Mouse (Mus musculus) embryonic facial prominence, embryonic 11.5 days (tissue): ENCODE measurements around the gene Gm27021. TPM values are rescaled to one million over a fixed set of nuclear protein-coding genes. Genes with fewer than 3 reads are reported as not detected.

Experiments used
- ATAC-seq: fragments of 200-750 bp; cut with Nextera tagmentation; replicated peaks from 2 replicates; pipeline ENCODE4 v1.8.0; 2017; ENCODE audit warnings: low read depth; ENCODE audit not compliant: insufficient number of reproducible peaks, low FRiP score, low TSS enrichment
- DNase-seq: peaks from one replicate; pipeline ENCODE4 v3.0.0-alpha.2; 2015; ENCODE audit warnings: low spot score
- H3K27ac ChIP-seq: fragments of 300-500 bp; sonication (generic); replicated peaks from 2 replicates; pipeline ENCODE4 v1.5.1; 2014; ENCODE audit warnings: mild to moderate bottlenecking, low read depth, low read length, control low read depth
- H3K27me3 ChIP-seq: fragments of 300-500 bp; sonication (generic); 2 replicates; pipeline ENCODE4 v1.6.1; 2014; ENCODE audit warnings: mild to moderate bottlenecking, low read length, moderate library complexity, mixed read lengths; ENCODE audit not compliant: control insufficient read depth, insufficient read depth
- H3K36me3 ChIP-seq: fragments of 300-500 bp; sonication (generic); replicated peaks from 2 replicates; pipeline ENCODE4 v1.6.1; 2014; ENCODE audit warnings: low read depth, mild to moderate bottlenecking, low read length, moderate library complexity, mixed read lengths; ENCODE audit not compliant: control insufficient read depth, insufficient read depth
- H3K4me1 ChIP-seq: fragments of 300-500 bp; sonication (generic); 2 replicates; pipeline ENCODE4 v1.6.1; 2014; ENCODE audit warnings: low read length, mixed read lengths; ENCODE audit not compliant: control insufficient read depth, insufficient read depth
- H3K4me2 ChIP-seq: fragments of 300-500 bp; sonication (generic); 2 replicates; pipeline ENCODE4 v1.6.1; 2014; ENCODE audit warnings: low read depth, mild to moderate bottlenecking, control low read depth, low read length, moderate library complexity
- H3K4me3 ChIP-seq: fragments of 300-500 bp; sonication (generic); 2 replicates; pipeline ENCODE4 v1.5.1; 2014; ENCODE audit warnings: low read depth, low read length, control low read depth
- H3K9ac ChIP-seq: fragments of 300-500 bp; sonication (generic); replicated peaks from 2 replicates; pipeline ENCODE4 v1.6.1; 2014; ENCODE audit warnings: mild to moderate bottlenecking, control low read depth, low read length
- H3K9me3 ChIP-seq: fragments of 300-500 bp; sonication (generic); replicated peaks from 2 replicates; pipeline ENCODE4 v1.6.1; 2016; ENCODE audit warnings: mild to moderate bottlenecking, low read length, inconsistent platforms, mixed read lengths; ENCODE audit not compliant: control insufficient read depth
- WGBS: fragments of 180-500 bp; shearing (Covaris S2); extraction: QIAGEN DNeasy Blood & Tissue Kit; methylation state at CpG from one replicate; pipeline ENCODE4 v1.1.7; 2014; 5-methylcytosine and 5-hydroxymethylcytosine counted together
- polyA plus RNA-seq: library from polyadenylated mRNA; unstranded; fragments of >200 nt; fragmentation: Nextera tagmentation; extraction: Ambion mirVana; gene quantifications from 2 replicates; pipeline ENCODE4 v1.2.1, GENCODE M21; 2014

Gm27021 gene
- polyA plus RNA-seq, 1 experiment from 2014 or later: 3.0 TPM

DNA sequence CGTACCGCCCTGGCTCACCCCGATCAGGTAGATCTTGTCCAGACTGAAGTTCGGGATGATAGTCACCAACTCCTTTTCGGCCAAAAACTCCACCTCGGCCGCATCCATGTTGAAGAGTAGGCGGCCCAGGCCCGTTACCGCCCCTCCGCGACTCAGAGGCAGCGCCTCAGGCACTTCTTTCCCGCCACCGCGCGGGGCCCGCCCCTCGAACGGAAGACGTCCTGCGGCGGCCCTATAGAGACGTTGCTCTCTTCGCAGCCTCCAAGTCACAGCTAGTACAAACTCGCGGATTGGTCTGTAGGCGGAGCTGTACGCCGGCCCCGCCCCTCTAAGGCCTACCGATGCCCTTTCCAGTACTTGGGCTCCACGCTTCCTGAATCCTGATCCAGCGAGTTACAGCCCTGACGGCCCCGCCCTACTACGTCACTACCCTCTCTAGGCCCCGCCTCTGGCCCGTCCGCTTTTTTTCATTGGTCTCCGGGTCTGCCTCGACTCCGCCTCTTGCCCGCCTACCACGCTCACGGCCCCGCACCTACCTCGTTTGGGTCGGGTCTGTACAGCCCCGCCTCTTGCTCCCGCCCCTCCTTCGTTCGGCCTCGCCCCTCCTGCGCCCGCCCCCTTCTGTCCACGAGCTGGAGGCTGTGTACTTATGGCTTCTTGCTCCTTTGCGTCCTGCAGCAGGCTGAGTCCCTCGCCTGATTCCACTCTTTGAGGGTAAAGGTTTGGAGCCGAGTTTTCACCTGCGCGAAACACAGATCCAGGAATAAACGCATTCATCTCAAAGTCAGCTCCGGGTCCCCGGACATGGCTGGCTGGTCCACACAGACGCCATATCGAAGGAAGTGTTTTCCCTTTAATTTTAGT is 78.7 kb downstream of the Gm27021 start, which contains the start of gene Gins2:
Gins2 (minus strand) TSS at position 397 of the 864 bp plus-strand sequence.
- Histone ChIP-seq H3K9me3 (no peaks in the 10 kb centered on the region), H3K27ac (peak within 1 kb of the TSS; percentile 6; the same call in 1 of the 2 replicates)

DNA sequence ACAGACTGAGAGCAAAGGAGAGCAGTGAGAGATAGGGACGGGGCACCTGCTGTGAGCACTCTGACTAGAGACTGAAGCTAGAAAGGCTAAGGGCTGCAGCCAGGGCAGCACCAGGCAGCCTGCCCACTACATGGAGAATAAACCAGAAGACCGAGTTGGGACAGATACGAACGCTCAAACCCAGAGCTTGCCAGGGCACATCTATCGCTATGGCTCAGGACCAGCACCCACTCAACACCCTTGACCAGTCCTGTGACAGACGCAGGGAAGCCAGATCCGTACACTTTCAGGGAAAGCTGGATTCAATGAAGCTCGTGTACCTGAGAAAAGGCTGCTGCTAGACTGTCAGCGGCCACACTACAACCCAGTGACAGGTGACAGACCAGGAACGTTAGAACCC is 82.4 kb downstream of the Gm27021 start:
- DNase-seq (no peak), ATAC-seq (no peak)
- Histone ChIP-seq H3K27me3 (no peaks in the 10 kb centered on the region), H3K27ac (no peak overlapping the region), H3K4me2 (no peak overlapping the region), H3K4me1 (no peaks in the 10 kb centered on the region), H3K4me3 (no peak overlapping the region), H3K36me3 (peaks cover 11% of the 10 kb centered on the region), H3K9ac (no peak overlapping the region), H3K9me3 (no peaks in the 10 kb centered on the region)
- 91% methylated on average over 10 of the region's 10 CpGs for WGBS

More for the DNA sequence above, 78.7 kb downstream of the Gm27021 start, which contains the start of gene Gins2:
- under 1% methylated on average over 67 of the region's 67 CpGs for WGBS
- Histone ChIP-seq H3K9ac (peak within 1 kb of the TSS; percentile 78), H3K36me3 (peaks cover 2% of the 10 kb centered on the region; the same call in 1 of the 2 replicates), H3K27me3 (no peaks in the 10 kb centered on the region), H3K4me2 (peak within 1 kb of the TSS; percentile 81), H3K4me3 (peak within 1 kb of the TSS; percentile 74), H3K4me1 (no peaks in the 10 kb centered on the region)
- ATAC-seq: peak; percentile 100
- peak; percentile 100 for DNase-seq

DNA sequence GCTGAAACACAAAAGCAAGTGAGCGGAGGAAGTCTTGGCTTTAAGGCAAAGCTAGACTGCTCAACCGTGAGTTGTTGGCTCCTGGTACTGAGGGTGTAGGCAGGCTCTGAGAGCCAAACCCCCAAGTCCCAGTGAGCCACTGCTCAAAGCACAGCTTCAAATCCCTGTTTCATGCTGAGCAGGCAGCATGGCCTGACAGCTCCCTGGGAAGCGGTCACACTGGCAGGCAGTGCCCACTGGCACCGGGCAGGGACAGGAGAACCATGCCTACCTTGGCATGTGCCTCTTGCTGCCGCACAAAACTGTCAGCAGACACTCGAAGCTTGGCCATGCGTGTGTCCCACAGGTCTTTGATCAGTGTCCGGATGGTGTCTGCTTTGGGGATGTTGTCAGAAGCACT is 86.1 kb downstream of the Gm27021 start:
- Histone ChIP-seq H3K27ac (no peak overlapping the region), H3K27me3 (no peaks in the 10 kb centered on the region), H3K36me3 (peaks cover 29% of the 10 kb centered on the region), H3K4me3 (no peak overlapping the region), H3K9me3 (no peaks in the 10 kb centered on the region), H3K4me1 (no peaks in the 10 kb centered on the region), H3K4me2 (no peak overlapping the region), H3K9ac (no peak overlapping the region)
- ATAC-seq (no peak), DNase-seq (no peak)
- 90% methylated on average over 8 of the region's 8 CpGs for WGBS

DNA sequence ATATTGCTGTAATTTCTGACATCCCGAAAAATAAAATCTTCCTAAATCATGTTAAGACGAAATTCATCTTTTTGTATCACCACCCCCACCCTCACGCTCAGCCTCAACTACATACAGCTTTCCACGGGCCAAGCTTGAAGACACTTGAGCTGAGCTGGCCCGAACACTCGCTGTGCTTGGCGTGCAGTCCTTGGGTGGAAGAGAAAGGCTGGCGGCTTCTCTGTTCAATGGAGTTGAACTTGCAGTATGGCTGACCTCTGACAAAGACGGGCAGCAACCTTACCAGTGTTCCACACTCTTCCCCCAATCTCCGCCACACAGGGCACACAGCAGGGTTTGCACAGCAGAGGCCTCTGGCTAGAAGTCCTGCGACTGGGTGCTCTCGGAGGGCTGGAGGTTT is 86.5 kb downstream of the Gm27021 start:
- DNase-seq: no peak
- Histone ChIP-seq H3K27ac (no peak overlapping the region), H3K4me3 (no peak overlapping the region), H3K27me3 (no peaks in the 10 kb centered on the region), H3K4me1 (no peaks in the 10 kb centered on the region), H3K36me3 (peaks cover 29% of the 10 kb centered on the region), H3K9ac (no peak overlapping the region), H3K9me3 (no peaks in the 10 kb centered on the region), H3K4me2 (no peak overlapping the region)
- ATAC-seq: no peak
- WGBS: 94% methylated on average over 12 of the region's 12 CpGs

DNA sequence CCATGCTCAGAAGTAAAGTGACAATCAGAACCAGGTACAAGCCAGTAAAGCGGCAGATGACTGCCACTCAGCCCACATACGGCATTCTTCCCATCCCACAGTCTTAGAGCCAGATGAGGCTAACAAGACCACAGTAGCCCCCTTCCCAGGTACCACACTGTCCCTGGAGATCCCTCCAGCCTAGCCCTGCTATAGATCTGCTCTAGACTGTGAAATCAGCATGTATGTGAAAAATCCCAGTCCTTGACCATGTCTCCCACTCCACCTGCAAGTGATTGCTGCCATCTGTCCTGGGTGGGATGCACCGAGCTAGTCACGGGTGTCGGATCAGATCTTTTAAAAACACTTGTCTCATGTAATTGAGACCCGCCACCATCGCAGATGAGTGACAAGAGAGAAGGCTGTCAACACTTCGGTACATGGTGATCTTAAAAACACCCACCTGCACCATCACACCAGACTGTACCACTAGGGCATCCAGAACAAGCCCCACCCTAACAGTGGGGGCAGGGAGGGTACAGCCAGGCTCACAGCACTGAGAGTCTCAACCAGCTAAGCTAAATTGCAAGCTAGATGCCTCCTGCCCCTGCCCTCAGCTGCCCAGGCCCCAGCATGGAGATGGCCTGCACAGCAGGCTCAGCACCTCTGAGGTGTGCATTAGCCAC is 87.4 kb downstream of the Gm27021 start:
- Histone ChIP-seq H3K36me3 (peaks cover 29% of the 10 kb centered on the region), H3K4me3 (no peak overlapping the region), H3K27ac (no peak overlapping the region), H3K4me1 (no peaks in the 10 kb centered on the region; the same call in 1 of the 2 replicates), H3K4me2 (no peak overlapping the region), H3K9me3 (no peaks in the 10 kb centered on the region), H3K27me3 (no peaks in the 10 kb centered on the region), H3K9ac (no peak overlapping the region)
- WGBS: 87% methylated on average over 8 of the region's 8 CpGs
- DNase-seq (no peak), ATAC-seq (no peak)

DNA sequence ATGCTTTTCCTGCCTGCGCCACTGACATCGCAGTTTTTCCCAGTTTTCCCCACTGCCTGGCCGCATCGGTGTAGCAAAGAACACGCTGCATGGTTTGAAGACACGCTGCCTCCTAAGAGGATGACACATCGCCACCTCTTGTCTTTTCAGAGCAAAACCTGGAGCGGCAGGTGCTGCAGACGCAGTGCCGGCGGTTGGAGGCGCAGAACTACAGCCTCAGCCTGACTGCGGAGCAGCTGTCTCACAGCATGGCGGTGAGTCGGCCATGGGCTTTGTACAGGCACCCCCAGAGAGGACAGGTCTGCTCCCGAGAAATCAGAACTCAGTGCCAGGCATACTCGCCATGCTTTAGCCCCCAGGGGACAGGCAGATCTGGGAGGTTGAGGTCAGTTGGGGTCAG is 90.1 kb downstream of the Gm27021 start:
- no peak overlapping the region for H3K4me3 ChIP-seq
- DNase-seq: no peak
- no peak overlapping the region for H3K9ac ChIP-seq
- no peaks in the 10 kb centered on the region for H3K9me3 ChIP-seq
- no peak overlapping the region for H3K27ac ChIP-seq
- H3K4me2 ChIP-seq: no peak overlapping the region
- H3K4me1 ChIP-seq: no peaks in the 10 kb centered on the region; the same call in none of the 2 replicates
- H3K27me3 ChIP-seq: no peaks in the 10 kb centered on the region
- ATAC-seq: no peak
- WGBS: 86% methylated on average over 17 of the region's 17 CpGs
- H3K36me3 ChIP-seq: peaks cover 37% of the 10 kb centered on the region

DNA sequence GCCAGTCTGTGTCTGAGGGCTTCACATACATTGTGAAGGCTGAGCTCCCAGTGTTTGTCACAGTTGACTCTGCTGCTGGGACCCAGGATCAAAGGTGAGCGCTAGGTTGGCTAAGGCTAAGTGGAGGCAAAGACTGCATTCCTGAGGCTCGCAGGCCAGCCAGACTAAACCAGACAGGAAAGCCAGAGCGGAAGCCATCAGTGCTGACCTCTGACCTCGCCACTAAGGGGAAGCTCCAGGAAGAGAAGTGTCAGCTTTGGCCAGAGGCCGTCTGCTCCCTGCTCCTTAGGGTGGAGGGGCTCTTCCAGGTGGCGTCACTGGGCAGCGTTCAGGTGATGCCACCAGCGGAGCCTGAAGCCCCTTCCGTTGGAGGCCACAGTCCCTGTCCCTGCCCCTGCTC is 92.1 kb downstream of the Gm27021 start:
- Histone ChIP-seq H3K4me1 (no peaks in the 10 kb centered on the region; the same call in none of the 2 replicates), H3K9ac (no peak overlapping the region), H3K27ac (no peak overlapping the region), H3K4me3 (no peak overlapping the region), H3K9me3 (no peaks in the 10 kb centered on the region), H3K36me3 (peaks cover 34% of the 10 kb centered on the region), H3K4me2 (no peak overlapping the region), H3K27me3 (no peaks in the 10 kb centered on the region)
- WGBS: 19% methylated on average over 9 of the region's 9 CpGs
- ATAC-seq (0 out of 2 replicates have a peak, but pooled peaks have one; percentile 4), DNase-seq (no peak)

DNA sequence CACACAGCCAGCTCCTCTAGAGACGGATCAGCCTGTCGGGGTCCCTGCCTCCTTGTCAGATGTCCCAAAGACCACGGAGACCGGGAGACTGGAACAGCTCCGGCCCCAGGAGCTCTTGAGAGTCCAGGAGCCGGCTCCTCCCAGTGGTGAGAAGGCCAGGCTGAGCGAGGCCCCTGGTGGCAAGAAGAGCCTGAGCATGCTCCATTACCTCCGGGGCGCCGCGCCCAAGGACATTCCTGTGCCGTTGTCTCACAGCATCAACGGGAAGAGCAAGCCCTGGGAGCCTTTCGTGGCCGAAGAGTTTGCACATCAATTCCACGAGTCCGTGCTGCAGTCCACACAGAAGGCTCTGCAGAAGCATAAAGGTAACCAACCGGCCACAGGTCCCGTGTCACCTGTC is 92.9 kb downstream of the Gm27021 start:
- H3K4me2 ChIP-seq: no peak overlapping the region
- no peak overlapping the region for H3K27ac ChIP-seq
- no peaks in the 10 kb centered on the region; the same call in none of the 2 replicates for H3K4me1 ChIP-seq
- H3K27me3 ChIP-seq: no peaks in the 10 kb centered on the region
- no peaks in the 10 kb centered on the region for H3K9me3 ChIP-seq
- peaks cover 30% of the 10 kb centered on the region for H3K36me3 ChIP-seq
- ATAC-seq (no peak), DNase-seq (no peak)
- H3K4me3 ChIP-seq: no peak overlapping the region
- no peak overlapping the region for H3K9ac ChIP-seq
- WGBS: 76% methylated on average over 19 of the region's 19 CpGs
